Mouse (Mus musculus) kidney, postnatal 0 days (tissue): ENCODE measurements at regions not wholly inside any gene's neighbourhood (a gene's known extent, or its start where the extent isn't known, plus 50 kb on each side); places are given as distances from the start of the nearest gene placed in this dataset.

Experiments
- ATAC-seq: fragments of 200-750 bp; cut with Nextera tagmentation; replicated peaks from 2 replicates; pipeline ENCODE4 v1.8.0; 2017; ENCODE audit warnings: low read depth, moderate number of reproducible peaks, moderate TSS enrichment, moderate library complexity; ENCODE audit not compliant: low FRiP score
- DNase-seq: peaks from one replicate; pipeline ENCODE4 v3.0.0-alpha.2; 2016; ENCODE audit warnings: low spot score
- H3K27ac ChIP-seq: fragments of 300-500 bp; sonication (generic); 2 replicates; pipeline ENCODE4 v1.5.1; 2014; ENCODE audit warnings: mild to moderate bottlenecking
- H3K27me3 ChIP-seq: fragments of 300-500 bp; sonication (generic); 2 replicates; pipeline ENCODE4 v1.6.1; 2014; ENCODE audit warnings: low read length, mixed read lengths; ENCODE audit not compliant: insufficient read depth
- H3K36me3 ChIP-seq: fragments of 300-500 bp; sonication (generic); 2 replicates; pipeline ENCODE4 v1.6.1; 2014; ENCODE audit warnings: low read length, mixed read lengths; ENCODE audit not compliant: insufficient read depth
- H3K4me1 ChIP-seq: fragments of 300-500 bp; sonication (generic); replicated peaks from 2 replicates; pipeline ENCODE4 v1.6.1; 2014; ENCODE audit warnings: antibody characterized with exemption, low read length, mixed read lengths; ENCODE audit not compliant: insufficient read depth
- H3K4me2 ChIP-seq: fragments of 300-500 bp; sonication (generic); 2 replicates; pipeline ENCODE4 v1.6.1; 2014; ENCODE audit warnings: mild to moderate bottlenecking, low read length, moderate library complexity, mixed read lengths
- H3K4me3 ChIP-seq: fragments of 300-500 bp; sonication (generic); replicated peaks from 2 replicates; pipeline ENCODE4 v1.5.1; 2014; ENCODE audit warnings: low read depth, low read length
- H3K9ac ChIP-seq: fragments of 300-500 bp; sonication (generic); 2 replicates; pipeline ENCODE4 v1.6.1; 2014; ENCODE audit warnings: low read depth, low read length
- H3K9me3 ChIP-seq: fragments of 300-500 bp; sonication (generic); replicated peaks from 2 replicates; pipeline ENCODE4 v1.6.1; 2016; ENCODE audit warnings: low read length, inconsistent platforms, mixed read lengths
- CTCF ChIP-seq: IDR thresholded peaks from 2 replicates; pipeline ENCODE4 v1.5.1; 2016; ENCODE audit warnings: antibody characterized with exemption, low read depth, mild to moderate bottlenecking, moderate library complexity
- WGBS: fragments of 180-500 bp; shearing (Covaris S2); extraction: QIAGEN DNeasy Blood & Tissue Kit; methylation state at CpG from one replicate; pipeline ENCODE4 v1.1.7; 2014; 5-methylcytosine and 5-hydroxymethylcytosine counted together

DNA sequence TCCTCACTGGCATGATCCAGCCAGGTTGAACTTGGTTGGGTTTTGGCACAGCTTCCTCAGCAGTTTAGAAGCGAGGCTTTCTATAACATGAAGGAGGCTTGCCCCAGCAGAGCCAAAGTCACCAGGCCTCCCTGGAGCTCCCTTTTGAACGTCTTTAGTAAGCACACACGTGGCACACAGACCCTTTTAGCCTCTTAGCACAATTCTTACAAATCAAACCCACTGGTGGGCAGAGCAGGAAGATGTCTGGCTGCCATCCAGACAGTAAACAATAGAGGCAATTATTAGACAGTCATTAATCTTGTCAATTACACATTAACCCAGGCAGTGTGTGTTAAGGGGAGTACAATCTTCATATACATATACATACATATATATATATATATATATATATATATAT lies 157.8 kb upstream of the Map3k1 start:
- TF ChIP-seq CTCF = no peak
- no peak for ATAC-seq
- no peak for DNase-seq
- no peak overlapping the region for H3K9ac ChIP-seq
- no peaks in the 10 kb centered on the region for H3K27me3 ChIP-seq
- H3K9me3 ChIP-seq = no peaks in the 10 kb centered on the region
- 25% methylated on average over 3 of the region's 3 CpGs for whole genome bisulfite sequencing
- no peak overlapping the region for H3K4me3 ChIP-seq
- 0 out of 2 replicates have a peak overlapping the region, but pooled peaks have one; percentile 5 for H3K27ac ChIP-seq
- no peak overlapping the region for H3K4me2 ChIP-seq
- peaks cover 11% of the 10 kb centered on the region for H3K4me1 ChIP-seq
- no peaks in the 10 kb centered on the region for H3K36me3 ChIP-seq

DNA sequence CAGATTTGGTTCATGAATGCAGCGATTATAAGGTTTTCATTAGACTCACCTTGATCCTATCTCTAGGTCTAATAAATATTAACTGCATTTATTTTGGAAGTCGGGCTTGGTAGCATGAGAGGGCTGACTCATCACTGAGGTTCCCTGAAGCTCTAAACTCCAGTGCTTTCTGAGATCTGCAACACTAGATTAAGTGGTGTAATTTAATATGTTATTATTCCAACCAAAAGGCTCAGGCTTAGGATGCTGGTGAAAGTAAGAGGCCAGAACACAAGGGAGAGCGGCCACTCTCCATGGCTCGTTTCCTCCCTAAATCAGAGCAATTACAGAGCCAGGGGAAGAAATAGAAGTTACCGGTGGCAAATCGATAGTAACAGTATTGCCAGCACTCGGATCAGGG lies 159.4 kb upstream of the Map3k1 start:
- 22% methylated on average over 7 of the region's 7 CpGs for WGBS
- H3K36me3 ChIP-seq = no peaks in the 10 kb centered on the region
- no peaks in the 10 kb centered on the region for H3K27me3 ChIP-seq
- no peak overlapping the region for H3K4me3 ChIP-seq
- DNase-seq (peak; percentile 80), ATAC-seq (no peak)
- H3K4me1 ChIP-seq = peaks cover 11% of the 10 kb centered on the region
- peak overlapping the region; percentile 37 for H3K4me2 ChIP-seq
- H3K27ac ChIP-seq = peak overlapping the region; percentile 68; the same call in 1 of the 2 replicates
- TF ChIP-seq CTCF = no peak
- H3K9me3 ChIP-seq = no peaks in the 10 kb centered on the region
- no peak overlapping the region for H3K9ac ChIP-seq

DNA sequence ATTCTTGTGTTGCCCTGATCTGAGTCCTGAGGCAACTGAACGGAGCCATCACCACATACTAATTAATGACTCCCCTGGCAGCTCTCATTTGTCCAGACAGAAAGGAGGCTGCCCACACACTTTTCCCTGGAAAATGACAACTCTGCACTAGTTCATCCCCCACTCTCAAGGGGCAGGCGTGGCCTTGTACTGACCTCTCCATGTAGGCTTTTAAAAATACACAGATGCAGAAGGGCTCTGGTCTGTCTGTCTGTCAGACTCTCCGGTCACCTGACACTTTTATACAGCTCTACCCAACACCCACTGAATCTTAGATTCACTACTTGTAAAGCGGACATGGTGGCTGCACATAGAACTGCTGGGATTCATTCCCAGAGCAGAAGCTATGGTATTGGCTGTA lies 165.5 kb upstream of the Map3k1 start:
- no peak overlapping the region for H3K27ac ChIP-seq
- no peaks in the 10 kb centered on the region for H3K36me3 ChIP-seq
- no peak for TF ChIP-seq CTCF
- H3K9me3 ChIP-seq = no peaks in the 10 kb centered on the region
- DNase-seq = peak; percentile 61
- H3K4me3 ChIP-seq = no peak overlapping the region
- H3K27me3 ChIP-seq = no peaks in the 10 kb centered on the region
- no peak overlapping the region for H3K9ac ChIP-seq
- WGBS = 37% methylated on average over 4 of the region's 4 CpGs
- no peak overlapping the region for H3K4me2 ChIP-seq
- H3K4me1 ChIP-seq = peaks cover 5% of the 10 kb centered on the region; the same call in 1 of the 2 replicates
- ATAC-seq = peak; percentile 49; the same call in 1 of the 2 replicates

DNA sequence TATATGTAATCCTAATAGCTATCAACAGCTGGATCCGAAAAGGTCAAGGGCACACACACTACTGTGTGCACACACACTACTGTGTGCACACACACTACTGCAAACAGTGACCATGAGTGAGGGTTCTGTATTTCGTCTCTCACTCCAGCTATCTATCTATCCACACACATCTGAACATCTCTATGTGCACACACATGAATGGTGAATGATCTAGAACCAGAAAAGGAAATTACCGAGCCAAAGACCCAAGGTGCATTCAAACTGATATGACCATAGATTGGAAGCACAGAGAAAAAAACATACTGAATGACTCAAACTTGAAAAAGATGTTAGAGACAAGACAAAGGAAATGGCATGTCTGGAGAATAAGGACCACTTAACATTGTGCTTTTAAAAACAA lies 166.8 kb upstream of the Map3k1 start:
- Histone ChIP-seq H3K9me3 (no peaks in the 10 kb centered on the region), H3K9ac (no peak overlapping the region), H3K4me1 (peaks cover 13% of the 10 kb centered on the region; the same call in 1 of the 2 replicates), H3K4me3 (no peak overlapping the region), H3K27ac (no peak overlapping the region), H3K36me3 (no peaks in the 10 kb centered on the region), H3K27me3 (no peaks in the 10 kb centered on the region), H3K4me2 (no peak overlapping the region)
- 88% methylated on average over 3 of the region's 3 CpGs for WGBS
- no peak for TF ChIP-seq CTCF
- DNase-seq (no peak), ATAC-seq (no peak)

DNA sequence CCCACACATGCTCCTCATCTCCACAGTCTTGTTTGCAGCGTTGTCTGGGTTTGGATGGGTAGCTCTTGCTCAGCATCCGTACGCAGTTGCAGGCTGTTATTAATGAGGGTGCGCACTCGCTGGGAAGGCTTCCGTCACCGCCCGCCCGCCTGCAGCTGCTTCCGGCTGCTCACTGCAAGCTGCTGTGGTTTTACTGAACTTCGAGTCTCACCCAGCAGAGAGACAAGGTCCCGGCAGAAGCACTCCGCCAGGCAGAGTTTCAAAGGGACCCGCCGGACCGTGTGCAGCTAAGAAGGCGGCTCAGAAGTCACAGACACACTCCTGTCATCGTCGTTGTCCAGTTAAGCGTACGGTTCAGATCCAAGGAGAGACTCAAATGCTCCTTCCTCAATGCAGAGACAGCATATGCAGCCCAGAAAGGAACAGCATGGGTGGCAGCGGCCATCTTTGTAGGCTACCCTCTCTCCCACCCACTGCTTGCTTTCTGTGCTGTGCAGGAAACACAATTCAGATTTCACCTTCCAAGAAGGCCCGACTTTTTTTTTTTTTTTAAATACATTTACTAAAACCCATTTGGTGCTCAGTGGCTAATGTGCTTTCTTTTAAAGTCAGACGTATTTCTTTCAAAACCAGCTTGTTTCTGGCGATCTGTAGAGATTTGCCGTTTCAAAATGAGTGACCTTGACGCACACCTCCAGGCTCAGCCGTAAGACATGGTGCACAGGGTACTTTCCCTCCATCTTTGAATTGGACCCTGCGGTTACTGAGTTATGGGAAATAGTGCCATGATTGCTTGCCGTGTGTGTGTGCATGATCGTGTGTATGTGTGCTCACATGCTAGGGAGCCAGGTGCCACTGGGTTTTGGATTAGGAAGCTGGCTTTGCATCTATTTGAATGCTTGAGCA lies 169.2 kb upstream of the Map3k1 start:
- H3K4me1 ChIP-seq = peaks cover 13% of the 10 kb centered on the region; the same call in 1 of the 2 replicates
- no peak overlapping the region for H3K9ac ChIP-seq
- TF ChIP-seq CTCF = no peak
- H3K9me3 ChIP-seq = no peaks in the 10 kb centered on the region
- H3K36me3 ChIP-seq = no peaks in the 10 kb centered on the region
- 63% methylated on average over 31 of the region's 31 CpGs for WGBS
- no peak for ATAC-seq
- peak overlapping the region; percentile 82 for H3K27ac ChIP-seq
- H3K27me3 ChIP-seq = no peaks in the 10 kb centered on the region
- H3K4me3 ChIP-seq = no peak overlapping the region
- DNase-seq = no peak
- no peak overlapping the region for H3K4me2 ChIP-seq

DNA sequence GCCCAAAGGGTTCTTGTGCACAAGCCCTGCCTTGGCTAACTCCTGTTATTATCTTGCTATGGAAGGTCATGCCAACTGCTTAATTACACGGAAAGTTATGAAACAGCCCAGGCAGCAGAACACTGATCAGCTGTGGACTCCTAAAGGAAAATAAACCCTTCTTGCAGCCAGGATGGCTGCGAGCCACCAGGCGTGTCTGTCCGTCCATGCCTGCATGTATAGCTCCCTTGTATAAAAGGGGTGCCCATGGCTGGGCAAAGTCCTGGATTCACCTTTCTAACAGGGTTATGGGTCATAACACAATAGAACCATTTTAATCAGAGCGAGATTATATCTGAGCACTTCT lies 169.9 kb upstream of the Map3k1 start:
- H3K9me3 ChIP-seq = no peaks in the 10 kb centered on the region
- 56% methylated on average over 5 of the region's 5 CpGs for WGBS
- no peak overlapping the region for H3K4me3 ChIP-seq
- ATAC-seq (peak; percentile 43; the same call in 1 of the 2 replicates), DNase-seq (no peak)
- H3K36me3 ChIP-seq = no peaks in the 10 kb centered on the region
- no peak overlapping the region for H3K9ac ChIP-seq
- TF ChIP-seq CTCF = no peak
- H3K27me3 ChIP-seq = no peaks in the 10 kb centered on the region
- peaks cover 17% of the 10 kb centered on the region; the same call in 1 of the 2 replicates for H3K4me1 ChIP-seq
- peak overlapping the region; percentile 82 for H3K27ac ChIP-seq
- H3K4me2 ChIP-seq = peak overlapping the region; percentile 21; the same call in 1 of the 2 replicates
